Comparison of ENCODE assay signal across 20 mouse cellular contexts in genomic region chr7:89308926-89309325, GRCm38 (mm10).
DNase-seq lines count a peak whose midpoint lies in the region; ATAC-seq and TF ChIP-seq lines count a peak whose summit lies in the region.
"Had no signal": no experiment of that assay in that cellular context is flagged by ENCODE, and none has a peak within 500 bp of the region (broad histone marks: within the 10 kb centered on the region; RNA-seq: fewer than 3 reads in every experiment).

No protein-coding gene starts in this region.

- TF ChIP-seq CTCF in E14TG2a.4 (conservative IDR thresholded peaks at IDR 0.05; ENCODE audit: low read length): no peak

- H3K9ac ChIP-seq in heart, embryonic 11.5 days (ENCODE audit: low read depth, low read length): no peak overlapping the region
- H3K9ac ChIP-seq: embryonic facial prominence, embryonic 13.5 days; liver, embryonic 13.5 days; neural tube, embryonic 12.5 days had no signal

- intact Hi-C loops in heart, postnatal 10 days (cut with DNase I): no loop called here

- H3K36me3 ChIP-seq in heart, embryonic 11.5 days (ENCODE audit: control insufficient read depth, insufficient read depth, low read length): peaks cover 5% of the 10 kb centered on the region; the same call in 1 of the 2 replicates
- peaks cover 16% of the 10 kb centered on the region for H3K36me3 ChIP-seq in E14TG2a.4 (ENCODE audit: insufficient read depth, low read length)
- H3K36me3 ChIP-seq: neural tube, embryonic 12.5 days had no signal

- no peaks in the 10 kb centered on the region for H3K27me3 ChIP-seq in heart, embryonic 11.5 days (ENCODE audit: control insufficient read depth, insufficient read depth, low read length)
- H3K27me3 ChIP-seq in E14TG2a.4 (ENCODE audit: insufficient read depth, low read length): no peaks in the 10 kb centered on the region
- H3K27me3 ChIP-seq: embryonic facial prominence, embryonic 13.5 days; liver, embryonic 13.5 days; neural tube, embryonic 12.5 days; Patski had no signal

- no peak overlapping the region for H3K27ac ChIP-seq in heart, embryonic 11.5 days (ENCODE audit: low read depth, low read length)
- H3K27ac ChIP-seq in brown adipose tissue, adult 24 weeks (replicated peaks; ENCODE audit: low read depth, low read length): 0 out of 2 replicates have a peak overlapping the region, but pooled peaks have one; percentile 11
- H3K27ac ChIP-seq: embryonic facial prominence, embryonic 13.5 days; liver, embryonic 13.5 days; midbrain, embryonic 10.5 days; neural tube, embryonic 12.5 days; stomach, postnatal 0 days had no signal

- DNase-seq in heart, postnatal 10 days: peak; percentile 20 to 32
- peak; percentile 27 for DNase-seq in kidney, postnatal 14 days
- DNase-seq in lung, postnatal 36 days: no peak
- no peak for DNase-seq in left cerebral cortex, adult 9 months (ENCODE audit: low spot score in 2 of 2)
- DNase-seq: cerebellum, adult 11 months; cerebellum, postnatal 14 days; liver, embryonic 13.5 days; thymus, postnatal 14 days had no signal

- ATAC-seq in heart, embryonic 11.5 days (replicated peaks; ENCODE audit: insufficient number of reproducible peaks, low FRiP score, low TSS enrichment): no peak
- no peak for ATAC-seq in monocyte, adult 5-6 weeks (replicated peaks; ENCODE audit: insufficient number of reproducible peaks, low FRiP score, low TSS enrichment, poor library complexity, severe bottlenecking)
- ATAC-seq: forebrain, embryonic 16.5 days; hindbrain, embryonic 16.5 days; lung, postnatal 0 days; Patski had no signal

- H3K4me1 ChIP-seq in heart, embryonic 11.5 days (ENCODE audit: control insufficient read depth, insufficient read depth, low read length): 0 out of 2 replicates have a peak, but pooled peaks cover 5% of the 10 kb centered on the region
- H3K4me1 ChIP-seq in E14TG2a.4 (replicated peaks; ENCODE audit: low read depth, low read length): peaks cover 33% of the 10 kb centered on the region
- H3K4me1 ChIP-seq in brown adipose tissue, adult 24 weeks (ENCODE audit: control insufficient read depth, insufficient read depth, insufficient read length, low read length): peaks cover 19% of the 10 kb centered on the region
- H3K4me1 ChIP-seq: embryonic facial prominence, embryonic 13.5 days; midbrain, embryonic 10.5 days; neural tube, embryonic 12.5 days had no signal

- H3K4me2 ChIP-seq in heart, embryonic 11.5 days: no peak overlapping the region
- H3K4me2 ChIP-seq: embryonic facial prominence, embryonic 13.5 days; liver, embryonic 13.5 days; neural tube, embryonic 12.5 days had no signal

- WGBS in heart, embryonic 11.5 days (ENCODE audit: insufficient replicate concordance): 60% methylated on average over 3 of the region's 3 CpGs

- no peak overlapping the region for H3K4me3 ChIP-seq in heart, embryonic 11.5 days (ENCODE audit: low read depth, low read length)
- 0 out of 2 replicates have a peak overlapping the region, but pooled peaks have one; percentile 7 for H3K4me3 ChIP-seq in E14TG2a.4 (replicated peaks; ENCODE audit: low read length)
- H3K4me3 ChIP-seq in brown adipose tissue, adult 24 weeks (ENCODE audit: insufficient read depth, low read depth, low read length): no peak overlapping the region
- H3K4me3 ChIP-seq: embryonic facial prominence, embryonic 13.5 days; liver, embryonic 13.5 days; midbrain, embryonic 10.5 days; neural tube, embryonic 12.5 days had no signal

- H3K9me3 ChIP-seq in heart, embryonic 11.5 days (replicated peaks; ENCODE audit: control insufficient read depth, low read length): peaks cover 3% of the 10 kb centered on the region; the same call in 1 of the 2 replicates
- no peaks in the 10 kb centered on the region for H3K9me3 ChIP-seq in E14TG2a.4 (ENCODE audit: low read length)
- H3K9me3 ChIP-seq: liver, embryonic 13.5 days; midbrain, embryonic 10.5 days; neural tube, embryonic 12.5 days had no signal

Comparison
In these comparisons a context has a peak if more than half of its experiments do, and no peak if none do; other contexts are left out.
1. DNase-seq: peak in heart, postnatal 10 days (2 of 2) and kidney, postnatal 14 days (single experiment); none in lung, postnatal 36 days (single experiment) and left cerebral cortex, adult 9 months (0 of 2).